Mouse (Mus musculus) thymus, postnatal 0 days (tissue): ENCODE data around the gene Vrk3. TPM values are rescaled to one million over a fixed set of nuclear protein-coding genes. Genes with fewer than 3 reads are reported as not detected.
A peak's percentile ranks its signal among the peaks of the same experiment; 100 is the strongest.
"Not testable (repeated sequence)": the region's sequence is repeated elsewhere in the genome, so short reads cannot be mapped to it uniquely, and the experiment has no call there.

Source experiments
- DNase-seq: peaks from one replicate; pipeline ENCODE4 v3.0.0-alpha.2; 2015; ENCODE audit warnings: low spot score
- polyA plus RNA-seq: library from polyadenylated mRNA; unstranded; fragments of >200 nt; fragmentation: Nextera tagmentation; extraction: Ambion mirVana; gene quantifications from 2 replicates; pipeline ENCODE4 v1.2.1, GENCODE M21; 2015

The Vrk3 gene
- polyA plus RNA-seq = 63.7 and 66.8 TPM in 2 replicates

GRCm38 (mm10) chr7:44748101-44749044 is at the start of gene Vrk3:
Gene Vrk3 (plus strand): TSS chr7:44748413.
- peak; percentile 95 for DNase-seq

- DNase-seq = no peak
Observed at GRCm38 (mm10) chr7:44701921-44702320, 46.3 kb upstream of the Vrk3 start.

- DNase-seq = no peak
Observed at GRCm38 (mm10) chr7:44702985-44703384, 45.2 kb upstream of the Vrk3 start.

- peak; percentile 15 for DNase-seq
Observed at GRCm38 (mm10) chr7:44704363-44704762, 43.9 kb upstream of the Vrk3 start.

GRCm38 (mm10) chr7:44705086-44705485 is 43.1 kb upstream of the Vrk3 start:
- DNase-seq = no peak

- no peak for DNase-seq
Observed at GRCm38 (mm10) chr7:44706322-44706721, 41.9 kb upstream of the Vrk3 start.

GRCm38 (mm10) chr7:44707169-44707675 is 41.0 kb upstream of the Vrk3 start:
- no peak for DNase-seq

GRCm38 (mm10) chr7:44708093-44708492 is 40.1 kb upstream of the Vrk3 start:
- not testable (repeated sequence) for DNase-seq

GRCm38 (mm10) chr7:44708574-44708973 is 39.6 kb upstream of the Vrk3 start, which contains the start of gene Izumo2:
Gene Izumo2 (plus strand): TSS chr7:44708742.
- no peak for DNase-seq

- no peak for DNase-seq
Observed at GRCm38 (mm10) chr7:44709881-44710280, 38.3 kb upstream of the Vrk3 start.

GRCm38 (mm10) chr7:44722058-44722457 is 26.2 kb upstream of the Vrk3 start:
- DNase-seq = no peak

- no peak for DNase-seq
Observed at GRCm38 (mm10) chr7:44724316-44724715, 23.9 kb upstream of the Vrk3 start.

- DNase-seq = peak; percentile 17
Observed at GRCm38 (mm10) chr7:44726343-44726742, 21.9 kb upstream of the Vrk3 start.

GRCm38 (mm10) chr7:44727151-44727550 is 21.1 kb upstream of the Vrk3 start:
- DNase-seq = no peak

GRCm38 (mm10) chr7:44728082-44728975 is 19.9 kb upstream of the Vrk3 start:
- DNase-seq = no peak

GRCm38 (mm10) chr7:44733723-44734122 is 14.5 kb upstream of the Vrk3 start:
- DNase-seq = no peak

- peak; percentile 13 for DNase-seq
Observed at GRCm38 (mm10) chr7:44741361-44741760, 6.9 kb upstream of the Vrk3 start.

GRCm38 (mm10) chr7:44744270-44744669 is 3.9 kb upstream of the Vrk3 start:
- DNase-seq = no peak

- peak; percentile 85 for DNase-seq
Observed at GRCm38 (mm10) chr7:44745076-44745475, 3.1 kb upstream of the Vrk3 start.

GRCm38 (mm10) chr7:44747115-44747514 is 1.1 kb upstream of the Vrk3 start:
- no peak for DNase-seq

- not testable (repeated sequence) for DNase-seq
Observed at GRCm38 (mm10) chr7:44750950-44751349, 2.7 kb downstream of the Vrk3 start, which contains the start of gene Zfp473. Gene Zfp473 (minus strand): TSS chr7:44751050.
